Mouse (Mus musculus): ENCODE results near the gene Gm26920. TPM values are rescaled to one million over a fixed set of nuclear protein-coding genes. Genes with fewer than 3 reads are reported as not detected.

Gm26920 gene
- polyA plus RNA-seq, 1 experiment, result not detected

DNA sequence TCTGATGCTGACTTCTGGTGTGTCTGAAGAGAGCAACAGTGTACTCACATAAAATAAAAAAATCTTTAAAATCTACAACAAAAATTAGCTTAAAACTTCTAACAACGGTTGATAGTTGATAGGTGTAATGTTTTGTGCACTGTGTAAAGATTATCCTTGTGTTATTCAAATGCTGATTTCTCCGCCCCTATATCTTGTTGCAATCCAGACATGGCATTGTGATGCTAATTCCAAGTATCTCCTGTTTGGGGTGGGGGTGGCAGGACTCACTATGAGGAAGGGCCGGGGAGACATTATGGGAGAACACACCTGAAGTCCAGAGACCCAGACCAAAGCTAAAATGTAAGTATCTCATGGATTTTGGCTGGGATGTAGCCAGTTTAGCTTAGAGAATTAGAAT, 58.8 kb downstream of the Gm26920 start:
- no peaks in the 10 kb centered on the region for H3K4me1 ChIP-seq (ENCODE audit: control insufficient read depth, insufficient read depth, low read length)
- no peak overlapping the region for H3K4me3 ChIP-seq (ENCODE audit: insufficient read depth, low read depth, low read length)
- TF ChIP-seq POLR2A (IDR thresholded peaks at IDR 0.05; ENCODE audit: insufficient read depth, low read depth, low read length), result no peak
- TF ChIP-seq CTCF (IDR thresholded peaks at IDR 0.05; ENCODE audit: insufficient read depth, low read depth, low read length), result no peak
- WGBS, result 67% methylated on average over 3 of the region's 3 CpGs
- no peak overlapping the region for H3K27ac ChIP-seq (ENCODE audit: insufficient read depth, low read depth, low read length)

GRCm38 (mm10) chr7:30030677-30031076, 59.5 kb downstream of the Gm26920 start:
- WGBS, result 54% methylated on average over 6 of the region's 6 CpGs
- Histone ChIP-seq H3K4me3 (ENCODE audit: insufficient read depth, low read depth, low read length) (no peak overlapping the region), H3K4me1 (ENCODE audit: control insufficient read depth, insufficient read depth, low read length) (no peaks in the 10 kb centered on the region), H3K27ac (ENCODE audit: insufficient read depth, low read depth, low read length) (no peak overlapping the region)
- TF ChIP-seq POLR2A (IDR thresholded peaks at IDR 0.05; ENCODE audit: insufficient read depth, low read depth, low read length) (no peak), CTCF (IDR thresholded peaks at IDR 0.05; ENCODE audit: insufficient read depth, low read depth, low read length) (no peak)

DNA sequence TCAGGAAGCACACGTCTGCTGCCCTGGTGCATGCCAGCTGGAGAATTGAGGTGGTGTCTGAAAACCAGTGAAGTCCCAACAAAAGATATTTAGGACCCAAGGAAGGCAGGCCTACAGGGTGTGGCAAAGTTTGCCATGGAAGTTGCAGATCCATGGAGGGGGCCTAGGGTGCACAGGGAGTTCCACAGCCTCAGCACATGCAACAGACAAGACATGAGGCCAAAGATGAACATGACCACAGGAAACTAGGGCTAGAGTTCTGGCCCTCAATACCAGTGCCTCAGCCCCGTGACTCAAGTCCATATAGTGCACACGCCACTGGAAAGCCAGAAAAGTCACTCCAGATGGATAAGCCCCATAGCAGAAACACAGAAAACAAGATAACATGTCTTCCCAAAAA, 61.6 kb downstream of the Gm26920 start:
- Histone ChIP-seq H3K4me1 (ENCODE audit: control insufficient read depth, insufficient read depth, low read length) (no peaks in the 10 kb centered on the region), H3K27ac (ENCODE audit: insufficient read depth, low read depth, low read length) (no peak overlapping the region), H3K4me3 (ENCODE audit: insufficient read depth, low read depth, low read length) (no peak overlapping the region)
- TF ChIP-seq POLR2A (IDR thresholded peaks at IDR 0.05; ENCODE audit: insufficient read depth, low read depth, low read length) (no peak), CTCF (IDR thresholded peaks at IDR 0.05; ENCODE audit: insufficient read depth, low read depth, low read length) (no peak)
- WGBS, result 94% methylated on average over 3 of the region's 3 CpGs

DNA sequence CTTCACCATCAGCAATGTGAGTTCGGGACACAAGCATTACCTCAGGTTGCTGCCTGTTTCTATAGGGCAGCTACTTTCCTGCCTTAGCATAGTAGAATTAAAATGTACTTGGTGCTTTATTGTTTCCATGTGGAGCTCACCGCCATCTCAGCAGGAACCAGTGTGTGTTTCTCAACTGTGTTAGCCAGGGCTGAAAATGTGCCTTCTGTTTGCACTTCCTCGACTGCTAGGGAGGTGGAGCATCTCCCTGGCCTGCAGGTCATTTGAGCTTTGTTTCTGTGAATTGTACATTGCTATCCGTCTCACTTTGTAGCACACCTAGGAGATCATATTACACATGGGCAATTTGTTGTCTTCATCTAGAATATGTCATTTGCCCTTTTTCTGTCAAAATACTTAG, 62.9 kb downstream of the Gm26920 start:
- whole genome bisulfite sequencing, result 69% methylated on average over 4 of the region's 4 CpGs
- H3K4me3 ChIP-seq (ENCODE audit: insufficient read depth, low read depth, low read length), result no peak overlapping the region
- no peak overlapping the region for H3K27ac ChIP-seq (ENCODE audit: insufficient read depth, low read depth, low read length)
- no peaks in the 10 kb centered on the region for H3K4me1 ChIP-seq (ENCODE audit: control insufficient read depth, insufficient read depth, low read length)
- TF ChIP-seq POLR2A (IDR thresholded peaks at IDR 0.05; ENCODE audit: insufficient read depth, low read depth, low read length) (no peak), CTCF (IDR thresholded peaks at IDR 0.05; ENCODE audit: insufficient read depth, low read depth, low read length) (no peak)

- WGBS, result 80% methylated on average over 5 of the region's 5 CpGs
- TF ChIP-seq POLR2A (IDR thresholded peaks at IDR 0.05; ENCODE audit: insufficient read depth, low read depth, low read length) (no peak), CTCF (IDR thresholded peaks at IDR 0.05; ENCODE audit: insufficient read depth, low read depth, low read length) (no peak)
- no peak overlapping the region for H3K4me3 ChIP-seq (ENCODE audit: insufficient read depth, low read depth, low read length)
- H3K4me1 ChIP-seq (ENCODE audit: control insufficient read depth, insufficient read depth, low read length), result no peaks in the 10 kb centered on the region
- H3K27ac ChIP-seq (ENCODE audit: insufficient read depth, low read depth, low read length), result no peak overlapping the region
Observed at GRCm38 (mm10) chr7:30025358-30025757, 64.9 kb downstream of the Gm26920 start.

DNA sequence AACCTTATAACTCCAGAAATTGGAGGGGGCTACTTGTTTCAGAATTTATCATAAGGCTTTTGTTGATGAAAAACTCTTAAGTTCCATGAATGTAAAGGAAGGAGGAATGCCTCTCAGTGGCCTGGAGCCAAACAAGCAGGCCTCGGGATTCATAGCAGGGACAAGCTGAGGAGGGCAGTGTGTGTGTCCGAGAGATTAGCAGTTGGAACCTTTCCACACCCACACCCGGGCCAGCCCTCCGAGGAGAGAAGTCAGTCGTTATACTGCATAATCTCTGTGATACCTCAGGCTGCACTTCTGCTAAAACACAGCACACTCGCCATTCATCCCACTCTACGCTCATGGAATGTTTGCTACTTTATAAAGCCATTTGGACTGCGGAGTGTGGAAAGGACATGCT, 66.4 kb downstream of the Gm26920 start:
- H3K4me3 ChIP-seq (ENCODE audit: insufficient read depth, low read depth, low read length), result no peak overlapping the region
- no peaks in the 10 kb centered on the region for H3K4me1 ChIP-seq (ENCODE audit: control insufficient read depth, insufficient read depth, low read length)
- WGBS, result 84% methylated on average over 8 of the region's 8 CpGs
- no peak overlapping the region for H3K27ac ChIP-seq (ENCODE audit: insufficient read depth, low read depth, low read length)
- TF ChIP-seq POLR2A (IDR thresholded peaks at IDR 0.05; ENCODE audit: insufficient read depth, low read depth, low read length) (no peak), CTCF (IDR thresholded peaks at IDR 0.05; ENCODE audit: insufficient read depth, low read depth, low read length) (no peak)

- Histone ChIP-seq H3K4me1 (ENCODE audit: control insufficient read depth, insufficient read depth, low read length) (no peaks in the 10 kb centered on the region), H3K4me3 (ENCODE audit: insufficient read depth, low read depth, low read length) (no peak overlapping the region), H3K27ac (ENCODE audit: insufficient read depth, low read depth, low read length) (no peak overlapping the region)
- WGBS, result 96% methylated on average over 9 of the region's 9 CpGs
- TF ChIP-seq CTCF (IDR thresholded peaks at IDR 0.05; ENCODE audit: insufficient read depth, low read depth, low read length) (no peak), POLR2A (IDR thresholded peaks at IDR 0.05; ENCODE audit: insufficient read depth, low read depth, low read length) (no peak)
Observed at GRCm38 (mm10) chr7:30023324-30023723, 66.9 kb downstream of the Gm26920 start.

- H3K27ac ChIP-seq (ENCODE audit: insufficient read depth, low read depth, low read length), result no peak overlapping the region
- no peak overlapping the region for H3K4me3 ChIP-seq (ENCODE audit: insufficient read depth, low read depth, low read length)
- no peaks in the 10 kb centered on the region for H3K4me1 ChIP-seq (ENCODE audit: control insufficient read depth, insufficient read depth, low read length)
- TF ChIP-seq POLR2A (IDR thresholded peaks at IDR 0.05; ENCODE audit: insufficient read depth, low read depth, low read length) (no peak), CTCF (IDR thresholded peaks at IDR 0.05; ENCODE audit: insufficient read depth, low read depth, low read length) (no peak)
- 94% methylated on average over 2 of the region's 2 CpGs for WGBS
Observed at GRCm38 (mm10) chr7:30019543-30019942, 70.7 kb downstream of the Gm26920 start.

DNA sequence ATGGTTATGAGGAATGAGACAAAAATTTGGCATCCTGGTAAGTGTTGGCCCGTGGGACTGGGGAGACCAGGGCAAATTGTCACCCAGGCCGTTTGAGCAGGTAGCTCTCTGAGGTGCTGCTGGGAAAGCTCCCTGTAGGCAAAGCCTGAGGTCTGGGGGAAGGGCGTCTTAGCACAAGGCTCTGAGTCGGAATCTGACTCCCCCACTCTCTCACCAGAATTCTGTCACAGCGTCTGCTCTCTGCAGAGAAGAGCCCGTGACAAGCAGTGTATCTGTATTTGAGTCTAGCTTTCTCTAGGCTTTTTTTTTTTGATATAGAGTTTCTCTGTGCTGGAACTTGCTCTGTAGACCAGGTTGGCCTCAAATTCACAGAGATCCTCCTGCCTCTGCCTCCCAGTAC, 73.0 kb downstream of the Gm26920 start:
- no peak for TF ChIP-seq POLR2A (IDR thresholded peaks at IDR 0.05; ENCODE audit: insufficient read depth, low read depth, low read length)
- TF ChIP-seq CTCF (IDR thresholded peaks at IDR 0.05; ENCODE audit: insufficient read depth, low read depth, low read length), result no peak
- no peak overlapping the region for H3K27ac ChIP-seq (ENCODE audit: insufficient read depth, low read depth, low read length)
- H3K4me1 ChIP-seq (ENCODE audit: control insufficient read depth, insufficient read depth, low read length), result peaks cover 3% of the 10 kb centered on the region
- 91% methylated on average over 6 of the region's 6 CpGs for WGBS
- H3K4me3 ChIP-seq (ENCODE audit: insufficient read depth, low read depth, low read length), result no peak overlapping the region

DNA sequence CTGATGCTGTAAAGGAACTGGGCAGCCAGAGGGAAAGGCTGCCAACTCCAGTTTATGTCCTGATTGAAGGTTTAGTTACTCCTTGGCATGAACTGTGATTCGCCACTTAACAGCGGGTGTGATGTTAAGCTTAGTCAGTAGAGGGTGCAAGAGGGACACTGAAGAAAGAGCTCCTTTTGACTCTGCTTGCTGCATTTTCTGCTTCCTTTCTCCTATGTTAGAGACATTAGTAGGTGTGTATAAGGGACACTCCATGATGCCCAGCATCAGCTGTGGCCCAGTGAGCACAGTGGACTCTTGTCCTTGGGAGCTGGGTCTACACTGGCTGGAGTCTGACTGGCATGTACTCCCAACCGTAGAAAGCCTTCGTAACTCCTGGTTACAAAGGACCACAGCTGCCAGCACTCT, 77.2 kb downstream of the Gm26920 start:
- Histone ChIP-seq H3K27ac (ENCODE audit: insufficient read depth, low read depth, low read length) (no peak overlapping the region), H3K4me3 (ENCODE audit: insufficient read depth, low read depth, low read length) (no peak overlapping the region), H3K4me1 (ENCODE audit: control insufficient read depth, insufficient read depth, low read length) (peaks cover 14% of the 10 kb centered on the region)
- WGBS, result 32% methylated on average over 4 of the region's 4 CpGs
- no peak for TF ChIP-seq CTCF (IDR thresholded peaks at IDR 0.05; ENCODE audit: insufficient read depth, low read depth, low read length)
- no peak for TF ChIP-seq POLR2A (IDR thresholded peaks at IDR 0.05; ENCODE audit: insufficient read depth, low read depth, low read length)

Measured in olfactory bulb, adult 2 months (tissue).